Mouse (Mus musculus): ENCODE measurements around the gene Prdm15. TPM values are rescaled to one million over a fixed set of nuclear protein-coding genes. Genes with fewer than 3 reads are reported as not detected.

Prdm15 gene
- polyA plus RNA-seq, 1 experiment from 2014 or later: 9.7 TPM

DNA sequence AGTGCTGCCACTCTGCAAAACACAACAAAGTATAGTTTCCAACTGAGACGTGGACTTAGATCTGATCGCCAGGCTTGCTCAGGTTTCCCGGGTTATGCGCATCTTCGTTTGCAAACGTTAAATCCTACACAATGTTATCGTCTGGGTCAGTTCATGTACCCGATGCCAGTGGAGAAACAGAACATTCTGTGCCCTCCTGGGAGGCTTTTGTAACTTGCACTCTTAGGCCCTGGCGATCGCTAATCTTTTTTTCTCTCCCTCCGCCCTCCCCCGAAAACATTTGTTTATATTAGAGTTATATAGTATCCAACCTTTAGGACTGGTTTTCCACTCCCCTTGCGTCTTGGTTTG lies 87.7 kb downstream of the Prdm15 start:
- Histone ChIP-seq H3K4me2 (ENCODE audit: low read length) (peak overlapping the region; percentile 64), H3K9me3 (ENCODE audit: control insufficient read depth, low read length) (no peaks in the 10 kb centered on the region), H3K4me1 (replicated peaks; ENCODE audit: control insufficient read depth, insufficient read depth, low read length) (peaks cover 10% of the 10 kb centered on the region), H3K27me3 (replicated peaks; ENCODE audit: control insufficient read depth, insufficient read depth, low read length) (peaks cover 45% of the 10 kb centered on the region), H3K27ac (ENCODE audit: low read depth) (no peak overlapping the region), H3K9ac (ENCODE audit: low read length) (no peak overlapping the region), H3K4me3 (ENCODE audit: low read depth, low read length) (peak overlapping the region; percentile 48), H3K36me3 (ENCODE audit: control insufficient read depth, insufficient read depth, low read length) (no peaks in the 10 kb centered on the region)
- WGBS: 6% methylated on average over 13 of the region's 13 CpGs
- ATAC-seq (replicated peaks; ENCODE audit: low FRiP score, low TSS enrichment, low read depth): no peak
- no peak for DNase-seq (ENCODE audit: low spot score)

DNA sequence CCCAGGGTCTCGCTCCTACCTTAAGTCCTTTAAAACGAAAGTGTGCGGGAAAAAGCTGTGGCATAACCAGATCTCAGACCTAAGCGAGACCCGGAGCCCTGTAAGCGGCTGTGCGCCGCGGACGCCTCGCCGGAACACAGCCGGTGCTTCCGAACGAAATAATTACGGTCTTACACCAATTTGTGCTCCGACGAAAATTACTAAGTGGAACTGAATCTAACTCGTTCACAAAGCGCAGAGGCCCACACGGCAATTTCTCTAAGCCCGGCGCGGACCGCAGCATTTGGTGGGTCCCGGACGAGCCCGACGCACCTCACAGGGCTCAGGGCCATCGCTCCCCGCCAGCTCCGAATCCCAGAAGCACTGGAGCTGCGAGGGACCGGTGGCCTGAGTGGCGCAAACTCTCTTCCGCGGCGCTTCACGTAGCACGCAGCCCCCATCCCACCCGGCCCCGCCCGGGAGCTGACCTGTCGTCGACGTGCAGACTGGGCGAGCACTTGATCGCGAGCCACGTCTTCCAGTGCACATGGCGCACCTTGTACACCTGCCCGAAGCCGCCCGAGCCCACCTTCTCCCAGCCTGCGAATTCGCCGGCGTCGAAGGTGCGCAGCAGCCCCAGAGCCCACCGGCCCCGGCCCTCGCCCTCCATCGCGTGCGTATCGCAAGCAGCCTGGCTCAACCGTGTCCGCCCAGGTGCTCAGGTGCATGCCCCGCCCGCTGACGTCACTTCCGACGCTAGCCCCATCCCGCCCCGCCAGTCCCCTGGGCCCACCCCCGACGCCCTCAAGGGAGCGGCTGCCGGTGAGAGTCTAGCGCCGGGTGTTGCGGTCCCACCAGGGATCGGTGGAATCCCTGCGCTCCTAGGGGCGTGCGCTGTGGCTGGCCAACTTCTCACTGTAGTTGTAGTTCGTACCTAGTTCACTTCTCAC lies 88.3 kb downstream of the Prdm15 start, which contains the start of gene Ripk4:
Ripk4 (minus strand) TSS at position 727 of the 929 bp plus-strand sequence.
- WGBS: under 1% methylated on average over 88 of the region's 88 CpGs
- peak within 1 kb of the TSS; percentile 51 for H3K9ac ChIP-seq (ENCODE audit: low read length)
- ATAC-seq (replicated peaks; ENCODE audit: low FRiP score, low TSS enrichment, low read depth) (peak; percentile 93), DNase-seq (ENCODE audit: low spot score) (peak; percentile 90)
- H3K9me3 ChIP-seq (ENCODE audit: control insufficient read depth, low read length): no peaks in the 10 kb centered on the region
- H3K27ac ChIP-seq (ENCODE audit: low read depth): no peak within 1 kb of the TSS
- no peaks in the 10 kb centered on the region for H3K36me3 ChIP-seq (ENCODE audit: control insufficient read depth, insufficient read depth, low read length)
- peaks cover 11% of the 10 kb centered on the region for H3K4me1 ChIP-seq (replicated peaks; ENCODE audit: control insufficient read depth, insufficient read depth, low read length)
- H3K4me3 ChIP-seq (ENCODE audit: low read depth, low read length): peak within 1 kb of the TSS; percentile 48
- H3K4me2 ChIP-seq (ENCODE audit: low read length): peak within 1 kb of the TSS; percentile 64
- peaks cover 45% of the 10 kb centered on the region for H3K27me3 ChIP-seq (replicated peaks; ENCODE audit: control insufficient read depth, insufficient read depth, low read length)

DNA sequence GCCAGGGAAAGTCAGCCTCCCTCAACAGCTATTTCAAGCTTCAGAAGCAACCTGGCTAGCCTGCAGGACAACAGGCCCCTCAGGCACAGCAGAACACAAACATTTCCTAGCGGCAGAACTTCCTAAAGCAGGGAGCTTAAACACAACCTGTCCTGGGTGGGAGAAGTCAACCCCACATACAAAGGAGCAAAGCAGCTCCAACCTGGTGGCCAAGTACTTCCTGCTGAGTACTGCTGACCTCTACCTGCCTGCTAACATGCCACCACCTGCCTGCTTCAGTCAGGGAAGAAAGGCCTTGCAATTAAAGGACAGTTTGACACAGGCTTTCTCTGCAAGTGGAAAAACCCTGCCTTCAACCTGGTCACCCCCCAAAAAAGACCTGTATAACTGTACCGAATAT lies 89.9 kb downstream of the Prdm15 start:
- ATAC-seq (replicated peaks; ENCODE audit: low FRiP score, low TSS enrichment, low read depth) (no peak), DNase-seq (ENCODE audit: low spot score) (no peak)
- peak overlapping the region; percentile 48 for H3K4me3 ChIP-seq (ENCODE audit: low read depth, low read length)
- no peak overlapping the region for H3K9ac ChIP-seq (ENCODE audit: low read length)
- H3K36me3 ChIP-seq (ENCODE audit: control insufficient read depth, insufficient read depth, low read length): no peaks in the 10 kb centered on the region
- 51% methylated on average over 2 of the region's 2 CpGs for WGBS
- H3K27ac ChIP-seq (ENCODE audit: low read depth): no peak overlapping the region
- H3K4me2 ChIP-seq (ENCODE audit: low read length): peak overlapping the region; percentile 64
- peaks cover 9% of the 10 kb centered on the region for H3K4me1 ChIP-seq (replicated peaks; ENCODE audit: control insufficient read depth, insufficient read depth, low read length)
- H3K27me3 ChIP-seq (replicated peaks; ENCODE audit: control insufficient read depth, insufficient read depth, low read length): peaks cover 45% of the 10 kb centered on the region
- H3K9me3 ChIP-seq (ENCODE audit: control insufficient read depth, low read length): no peaks in the 10 kb centered on the region

GRCm38 (mm10) chr16:97759681-97760080 lies 92.0 kb downstream of the Prdm15 start:
- Histone ChIP-seq H3K36me3 (ENCODE audit: control insufficient read depth, insufficient read depth, low read length) (no peaks in the 10 kb centered on the region), H3K4me1 (replicated peaks; ENCODE audit: control insufficient read depth, insufficient read depth, low read length) (peaks cover 6% of the 10 kb centered on the region; the same call in 1 of the 2 replicates), H3K27ac (ENCODE audit: low read depth) (no peak overlapping the region), H3K27me3 (replicated peaks; ENCODE audit: control insufficient read depth, insufficient read depth, low read length) (peaks cover 34% of the 10 kb centered on the region), H3K4me3 (ENCODE audit: low read depth, low read length) (no peak overlapping the region), H3K4me2 (ENCODE audit: low read length) (no peak overlapping the region), H3K9me3 (ENCODE audit: control insufficient read depth, low read length) (no peaks in the 10 kb centered on the region), H3K9ac (ENCODE audit: low read length) (no peak overlapping the region)
- ATAC-seq (replicated peaks; ENCODE audit: low FRiP score, low TSS enrichment, low read depth): no peak
- DNase-seq (ENCODE audit: low spot score): no peak
- WGBS: 36% methylated on average over 3 of the region's 3 CpGs

- 44% methylated on average over 2 of the region's 2 CpGs for WGBS
- no peak overlapping the region for H3K4me3 ChIP-seq (ENCODE audit: low read depth, low read length)
- ATAC-seq (replicated peaks; ENCODE audit: low FRiP score, low TSS enrichment, low read depth): no peak
- no peaks in the 10 kb centered on the region for H3K9me3 ChIP-seq (ENCODE audit: control insufficient read depth, low read length)
- H3K9ac ChIP-seq (ENCODE audit: low read length): no peak overlapping the region
- H3K4me2 ChIP-seq (ENCODE audit: low read length): no peak overlapping the region
- H3K36me3 ChIP-seq (ENCODE audit: control insufficient read depth, insufficient read depth, low read length): peaks cover 5% of the 10 kb centered on the region; the same call in 1 of the 2 replicates
- H3K27ac ChIP-seq (ENCODE audit: low read depth): no peak overlapping the region
- peaks cover 6% of the 10 kb centered on the region; the same call in 1 of the 2 replicates for H3K4me1 ChIP-seq (replicated peaks; ENCODE audit: control insufficient read depth, insufficient read depth, low read length)
- no peak for DNase-seq (ENCODE audit: low spot score)
- H3K27me3 ChIP-seq (replicated peaks; ENCODE audit: control insufficient read depth, insufficient read depth, low read length): peaks cover 20% of the 10 kb centered on the region
Measured at GRCm38 (mm10) chr16:97758288-97758687, 93.4 kb downstream of the Prdm15 start.

GRCm38 (mm10) chr16:97756460-97756859 lies 95.2 kb downstream of the Prdm15 start:
- DNase-seq (ENCODE audit: low spot score) (no peak), ATAC-seq (replicated peaks; ENCODE audit: low FRiP score, low TSS enrichment, low read depth) (no peak)
- peaks cover 5% of the 10 kb centered on the region; the same call in 1 of the 2 replicates for H3K36me3 ChIP-seq (ENCODE audit: control insufficient read depth, insufficient read depth, low read length)
- peaks cover 10% of the 10 kb centered on the region for H3K4me1 ChIP-seq (replicated peaks; ENCODE audit: control insufficient read depth, insufficient read depth, low read length)
- no peak overlapping the region for H3K9ac ChIP-seq (ENCODE audit: low read length)
- H3K27me3 ChIP-seq (replicated peaks; ENCODE audit: control insufficient read depth, insufficient read depth, low read length): peaks cover 2% of the 10 kb centered on the region
- H3K27ac ChIP-seq (ENCODE audit: low read depth): no peak overlapping the region
- WGBS: 54% methylated on average over 2 of the region's 2 CpGs
- H3K9me3 ChIP-seq (ENCODE audit: control insufficient read depth, low read length): no peaks in the 10 kb centered on the region
- no peak overlapping the region for H3K4me3 ChIP-seq (ENCODE audit: low read depth, low read length)
- H3K4me2 ChIP-seq (ENCODE audit: low read length): no peak overlapping the region

DNA sequence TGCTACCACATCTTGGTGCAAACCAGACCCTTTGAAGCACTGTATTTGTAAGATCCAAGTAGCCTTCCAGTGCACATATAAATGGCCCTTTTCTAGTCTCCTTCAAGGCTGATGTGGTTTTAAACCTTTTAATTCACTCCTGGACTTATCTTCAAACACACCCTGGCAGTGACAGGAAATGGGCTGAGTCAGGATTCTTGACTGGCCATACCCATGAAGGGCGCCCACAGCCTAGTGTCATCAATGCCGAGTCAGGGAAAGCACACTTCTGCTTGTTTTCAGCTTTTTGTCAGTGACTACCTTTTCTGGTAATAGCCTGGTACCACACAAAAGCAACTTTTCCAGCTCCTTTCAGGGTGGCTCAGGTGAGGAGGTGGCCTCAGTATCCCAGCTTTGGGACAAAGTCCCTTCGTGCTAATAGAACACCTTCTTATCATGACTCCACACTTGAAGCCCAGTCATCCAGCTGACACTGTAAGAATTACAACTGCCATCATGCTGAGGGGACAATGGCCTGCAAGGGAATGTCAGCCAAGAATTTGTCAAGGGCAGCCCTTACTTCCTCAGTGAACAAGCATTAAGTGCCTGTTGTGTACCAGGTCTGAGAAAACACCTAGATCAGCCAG lies 99.2 kb downstream of the Prdm15 start:
- ATAC-seq (replicated peaks; ENCODE audit: low FRiP score, low TSS enrichment, low read depth) (no peak), DNase-seq (ENCODE audit: low spot score) (no peak)
- H3K9me3 ChIP-seq (ENCODE audit: control insufficient read depth, low read length): no peaks in the 10 kb centered on the region
- H3K27ac ChIP-seq (ENCODE audit: low read depth): no peak overlapping the region
- 89% methylated on average over 3 of the region's 3 CpGs for WGBS
- no peak overlapping the region for H3K4me3 ChIP-seq (ENCODE audit: low read depth, low read length)
- no peak overlapping the region for H3K4me2 ChIP-seq (ENCODE audit: low read length)
- H3K4me1 ChIP-seq (replicated peaks; ENCODE audit: control insufficient read depth, insufficient read depth, low read length): peaks cover 7% of the 10 kb centered on the region
- H3K9ac ChIP-seq (ENCODE audit: low read length): no peak overlapping the region
- H3K27me3 ChIP-seq (replicated peaks; ENCODE audit: control insufficient read depth, insufficient read depth, low read length): no peaks in the 10 kb centered on the region
- H3K36me3 ChIP-seq (ENCODE audit: control insufficient read depth, insufficient read depth, low read length): peaks cover 5% of the 10 kb centered on the region; the same call in 1 of the 2 replicates

GRCm38 (mm10) chr16:97751884-97752283 lies 99.8 kb downstream of the Prdm15 start:
- Histone ChIP-seq H3K36me3 (ENCODE audit: control insufficient read depth, insufficient read depth, low read length) (peaks cover 5% of the 10 kb centered on the region; the same call in 1 of the 2 replicates), H3K9ac (ENCODE audit: low read length) (no peak overlapping the region), H3K4me1 (replicated peaks; ENCODE audit: control insufficient read depth, insufficient read depth, low read length) (peaks cover 7% of the 10 kb centered on the region), H3K4me2 (ENCODE audit: low read length) (no peak overlapping the region), H3K27me3 (replicated peaks; ENCODE audit: control insufficient read depth, insufficient read depth, low read length) (no peaks in the 10 kb centered on the region), H3K4me3 (ENCODE audit: low read depth, low read length) (no peak overlapping the region), H3K27ac (ENCODE audit: low read depth) (no peak overlapping the region), H3K9me3 (ENCODE audit: control insufficient read depth, low read length) (no peaks in the 10 kb centered on the region)
- whole genome bisulfite sequencing: 16% methylated on average over 8 of the region's 8 CpGs
- ATAC-seq (replicated peaks; ENCODE audit: low FRiP score, low TSS enrichment, low read depth) (peak; percentile 58; the same call in 1 of the 2 replicates), DNase-seq (ENCODE audit: low spot score) (no peak)
